Mouse (Mus musculus) lung, postnatal 0 days (tissue): ENCODE measurements around the gene Plet1. TPM values are rescaled to one million over a fixed set of nuclear protein-coding genes. Genes with fewer than 3 reads are reported as not detected.

Experiments used
- ATAC-seq: fragments of 200-750 bp; cut with Nextera tagmentation; 2 replicates; pipeline ENCODE4 v1.8.0; 2017; ENCODE audit warnings: moderate library complexity
- DNase-seq: peaks from one replicate; pipeline ENCODE4 v3.0.0-alpha.2; 2016; ENCODE audit warnings: low spot score
- H3K27ac ChIP-seq: fragments of 300-500 bp; sonication (generic); 2 replicates; pipeline ENCODE4 v1.5.1; 2014; ENCODE audit warnings: antibody characterized with exemption, mild to moderate bottlenecking, low read length, mixed read lengths
- H3K27me3 ChIP-seq: fragments of 300-500 bp; sonication (generic); replicated peaks from 2 replicates; pipeline ENCODE4 v1.6.1; 2014; ENCODE audit warnings: low read length, mixed read lengths; ENCODE audit not compliant: insufficient read depth
- H3K36me3 ChIP-seq: fragments of 300-500 bp; sonication (generic); 2 replicates; pipeline ENCODE4 v1.6.1; 2014; ENCODE audit warnings: low read length, mixed read lengths; ENCODE audit not compliant: insufficient read depth
- H3K4me1 ChIP-seq: fragments of 300-500 bp; sonication (generic); 2 replicates; pipeline ENCODE4 v1.6.1; 2014; ENCODE audit warnings: antibody characterized with exemption, low read depth, low read length, mixed read lengths; ENCODE audit not compliant: insufficient read depth
- H3K4me2 ChIP-seq: fragments of 300-500 bp; sonication (generic); replicated peaks from 2 replicates; pipeline ENCODE4 v1.6.1; 2014; ENCODE audit warnings: low read depth, mild to moderate bottlenecking, low read length, moderate library complexity, mixed read lengths
- H3K4me3 ChIP-seq: fragments of 300-500 bp; sonication (generic); 2 replicates; pipeline ENCODE4 v1.5.1; 2014; ENCODE audit warnings: low read depth, low read length
- H3K9ac ChIP-seq: fragments of 300-500 bp; sonication (generic); replicated peaks from 2 replicates; pipeline ENCODE4 v1.6.1; 2014; ENCODE audit warnings: low read depth, mild to moderate bottlenecking
- H3K9me3 ChIP-seq: fragments of 300-500 bp; sonication (generic); 2 replicates; pipeline ENCODE4 v1.6.1; 2016; ENCODE audit warnings: low read length, mixed read lengths
- CTCF ChIP-seq: IDR thresholded peaks from 2 replicates; pipeline ENCODE4 v1.5.1; 2016; ENCODE audit warnings: antibody characterized with exemption, mild to moderate bottlenecking
- EP300 ChIP-seq: IDR thresholded peaks from 2 replicates; pipeline ENCODE4 v1.6.1; 2016; ENCODE audit warnings: antibody characterized with exemption, mild to moderate bottlenecking, control low read depth
- WGBS: fragments of 180-500 bp; shearing (Covaris S2); extraction: QIAGEN DNeasy Blood & Tissue Kit; methylation state at CpG from one replicate; pipeline ENCODE4 v1.1.7; 2014; 5-methylcytosine and 5-hydroxymethylcytosine counted together
- polyA plus RNA-seq: library from polyadenylated mRNA; unstranded; fragments of >200 nt; fragmentation: Nextera tagmentation; extraction: Ambion mirVana; gene quantifications from 2 replicates; pipeline ENCODE4 v1.2.1, GENCODE M21; 2015

Gene Plet1
- polyA plus RNA-seq: 53.8 and 60.8 TPM in 2 replicates

DNA sequence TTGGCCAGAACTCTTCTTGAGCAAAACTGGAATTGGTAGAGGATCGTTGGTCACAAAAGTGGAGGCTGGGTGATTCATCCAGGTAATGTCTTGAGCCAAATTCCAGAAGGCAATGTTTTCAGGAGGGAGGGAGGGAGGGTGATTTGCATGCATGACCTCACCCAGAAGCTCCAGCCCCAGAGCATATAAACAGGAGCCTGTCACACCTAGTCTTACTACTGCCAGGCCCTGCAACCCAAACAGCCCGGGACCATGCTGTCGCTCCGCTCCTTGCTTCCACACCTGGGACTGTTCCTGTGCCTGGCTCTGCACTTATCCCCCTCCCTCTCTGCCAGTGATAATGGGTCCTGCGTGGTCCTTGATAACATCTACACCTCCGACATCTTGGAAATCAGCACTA, at the start of gene Plet1:
Gene Plet1 (plus strand): TSS at position 215 of the 400 bp plus-strand sequence.
- H3K4me1 ChIP-seq: no peaks in the 10 kb centered on the region
- H3K27me3 ChIP-seq: no peaks in the 10 kb centered on the region
- WGBS: 70% methylated on average over 6 of the region's 6 CpGs
- H3K9me3 ChIP-seq: no peaks in the 10 kb centered on the region
- TF ChIP-seq CTCF (no peak), EP300 (no peak)
- DNase-seq: peak; percentile 79
- H3K27ac ChIP-seq: 0 out of 2 replicates have a peak within 1 kb of the TSS, but pooled peaks have one; percentile 62
- no peak within 1 kb of the TSS for H3K4me3 ChIP-seq
- no peaks in the 10 kb centered on the region for H3K36me3 ChIP-seq
- H3K9ac ChIP-seq: no peak within 1 kb of the TSS
- H3K4me2 ChIP-seq: peak within 1 kb of the TSS; percentile 11; the same call in 1 of the 2 replicates
- ATAC-seq: peak; percentile 52

DNA sequence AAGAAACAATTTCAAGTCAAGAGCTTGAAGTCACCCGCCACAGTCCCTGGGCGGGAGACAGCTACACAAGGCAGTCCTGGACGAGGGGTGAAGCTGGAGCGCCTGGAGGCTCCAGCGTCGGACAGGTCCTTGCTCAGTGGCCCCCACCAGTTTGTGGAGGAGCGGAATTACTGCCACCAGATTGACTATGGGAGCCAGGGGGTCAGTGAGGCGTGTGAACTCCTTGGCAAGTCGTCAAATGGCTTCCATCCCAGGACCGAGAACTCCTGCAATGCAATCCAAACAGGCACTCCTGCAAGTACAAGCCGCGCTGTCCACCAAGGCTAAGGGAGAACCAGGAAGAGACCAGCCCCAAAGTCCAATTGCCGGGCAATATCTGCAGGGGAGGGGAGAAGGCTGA, 45.3 kb upstream of the Plet1 start:
- no peaks in the 10 kb centered on the region for H3K36me3 ChIP-seq
- H3K4me3 ChIP-seq: no peak overlapping the region
- ATAC-seq: no peak
- TF ChIP-seq EP300: no peak
- no peak for TF ChIP-seq CTCF
- H3K4me1 ChIP-seq: no peaks in the 10 kb centered on the region
- WGBS: 30% methylated on average over 13 of the region's 13 CpGs
- H3K27ac ChIP-seq: no peak overlapping the region
- H3K9ac ChIP-seq: no peak overlapping the region
- peak; percentile 22 for DNase-seq
- H3K27me3 ChIP-seq: no peaks in the 10 kb centered on the region
- H3K9me3 ChIP-seq: no peaks in the 10 kb centered on the region
- H3K4me2 ChIP-seq: no peak overlapping the region

DNA sequence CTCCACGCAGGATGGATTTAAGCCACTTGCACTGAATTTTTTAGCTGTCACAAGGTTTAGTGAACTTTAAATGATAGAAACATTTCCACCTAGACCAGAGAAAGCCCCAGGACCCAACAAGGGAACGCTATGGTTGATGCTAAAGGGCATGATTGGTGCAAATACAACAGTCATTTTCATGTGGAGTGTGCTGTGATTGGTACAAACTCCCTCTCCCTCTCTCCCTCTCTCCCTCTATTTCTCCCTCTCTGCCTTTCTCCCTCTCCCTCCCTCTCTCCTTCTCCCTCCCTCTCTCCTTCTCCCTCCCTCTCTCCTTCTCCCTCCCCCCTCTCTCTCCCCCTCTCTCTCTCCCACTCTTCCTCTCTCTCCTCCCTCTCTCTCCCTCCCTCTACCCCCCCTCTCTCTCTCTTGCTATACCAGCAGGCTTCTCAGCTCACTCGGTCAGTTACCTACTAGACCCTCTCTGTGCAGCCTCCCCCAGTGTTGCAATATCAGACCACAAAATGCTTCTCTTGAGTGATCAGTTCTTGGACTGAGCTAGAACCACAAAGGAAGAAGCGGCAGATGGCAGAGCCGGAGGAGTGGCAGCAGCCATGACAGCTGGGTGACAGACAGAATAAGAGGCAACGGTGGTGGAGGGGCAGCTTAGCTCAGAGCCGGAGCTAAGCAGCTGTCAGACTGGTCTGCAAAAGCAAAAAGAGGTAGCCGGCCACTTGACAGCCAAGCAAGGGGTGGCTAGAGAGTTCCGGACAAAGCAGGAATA, 42.7 kb upstream of the Plet1 start:
- H3K9me3 ChIP-seq: no peaks in the 10 kb centered on the region
- no peaks in the 10 kb centered on the region for H3K4me1 ChIP-seq
- H3K4me3 ChIP-seq: no peak overlapping the region
- TF ChIP-seq CTCF (no peak), EP300 (no peak)
- 36% methylated on average over 9 of the region's 9 CpGs for WGBS
- H3K27me3 ChIP-seq: no peaks in the 10 kb centered on the region
- H3K36me3 ChIP-seq: no peaks in the 10 kb centered on the region
- DNase-seq (no peak), ATAC-seq (peak; percentile 54)
- H3K27ac ChIP-seq: peak overlapping the region; percentile 15; the same call in 1 of the 2 replicates
- peak overlapping the region; percentile 29; the same call in 1 of the 2 replicates for H3K4me2 ChIP-seq
- H3K9ac ChIP-seq: no peak overlapping the region

DNA sequence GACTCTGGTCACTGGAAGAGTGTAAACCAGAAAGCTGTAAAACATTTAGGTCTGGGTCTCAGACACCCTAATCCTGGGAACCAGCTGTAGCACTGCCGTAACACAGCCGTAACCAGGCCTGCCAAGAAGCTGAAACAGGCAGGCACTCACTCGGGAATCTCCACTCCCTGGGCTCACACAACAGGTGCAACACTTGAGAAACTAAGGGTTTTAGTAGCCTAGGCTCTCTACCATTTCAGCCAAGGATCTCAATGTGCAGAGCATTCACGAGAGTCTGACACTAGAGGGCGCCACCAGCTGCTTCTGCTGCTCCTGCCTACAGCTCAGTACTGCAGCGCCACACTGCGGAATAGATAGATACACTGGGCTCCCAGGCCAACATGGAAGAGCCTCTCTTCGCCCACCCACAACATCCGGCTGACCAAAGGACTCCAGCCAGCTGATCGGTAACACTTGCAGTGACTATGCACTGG, 42.0 kb upstream of the Plet1 start:
- Histone ChIP-seq H3K27ac (peak overlapping the region; percentile 15; the same call in 1 of the 2 replicates), H3K4me3 (no peak overlapping the region), H3K36me3 (no peaks in the 10 kb centered on the region), H3K4me2 (0 out of 2 replicates have a peak overlapping the region, but pooled peaks have one; percentile 29), H3K9me3 (no peaks in the 10 kb centered on the region), H3K9ac (no peak overlapping the region; the same call in 1 of the 2 replicates), H3K4me1 (no peaks in the 10 kb centered on the region), H3K27me3 (no peaks in the 10 kb centered on the region)
- ATAC-seq: peak; percentile 92
- WGBS: 14% methylated on average over 10 of the region's 10 CpGs
- TF ChIP-seq EP300: no peak
- peak; percentile 100 for TF ChIP-seq CTCF
- DNase-seq: peak; percentile 95

DNA sequence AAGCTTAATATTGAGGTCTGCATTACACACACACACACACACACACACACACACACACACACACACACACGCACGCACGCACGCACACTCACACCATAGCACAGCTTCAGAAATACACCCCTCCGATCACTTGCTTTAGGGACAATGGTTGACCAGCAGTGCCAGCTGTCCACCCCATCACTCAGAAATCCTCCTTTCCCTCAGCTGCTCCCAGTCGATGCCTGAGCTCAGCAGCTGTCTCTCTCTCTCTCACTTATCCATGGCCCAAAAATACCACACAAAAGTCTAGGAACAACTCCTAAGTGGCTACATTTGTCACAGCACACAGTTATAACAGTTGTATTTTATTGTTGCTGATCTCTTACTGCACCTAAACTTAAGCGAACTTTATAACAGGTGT, 36.7 kb upstream of the Plet1 start:
- no peak for ATAC-seq
- no peak for DNase-seq
- no peak overlapping the region for H3K27ac ChIP-seq
- no peak overlapping the region for H3K4me2 ChIP-seq
- 85% methylated on average over 4 of the region's 7 CpGs for WGBS
- no peak overlapping the region for H3K4me3 ChIP-seq
- peaks cover 2% of the 10 kb centered on the region for H3K4me1 ChIP-seq
- no peaks in the 10 kb centered on the region for H3K9me3 ChIP-seq
- no peak for TF ChIP-seq CTCF
- TF ChIP-seq EP300: no peak
- H3K9ac ChIP-seq: no peak overlapping the region
- no peaks in the 10 kb centered on the region for H3K27me3 ChIP-seq
- no peaks in the 10 kb centered on the region for H3K36me3 ChIP-seq

DNA sequence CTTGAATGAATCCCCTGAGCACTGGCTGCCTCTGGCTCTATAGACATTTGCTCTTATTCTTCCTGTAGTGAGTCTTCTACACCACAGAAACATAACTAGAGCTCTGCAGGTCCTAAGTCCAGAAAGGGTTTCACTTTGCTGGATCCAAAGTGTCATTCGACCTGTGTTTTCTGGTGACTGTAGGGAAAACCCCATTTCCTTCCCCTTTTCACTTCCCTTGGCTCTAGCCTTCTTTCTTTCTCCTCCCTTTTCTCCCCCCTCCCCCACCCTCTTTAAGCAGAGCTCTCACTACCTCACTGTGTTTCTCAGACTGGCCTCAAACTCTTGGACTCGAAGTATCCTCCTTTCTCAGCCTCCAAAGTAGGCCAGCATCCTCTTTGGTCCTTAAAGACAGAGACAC, 34.8 kb upstream of the Plet1 start:
- H3K4me2 ChIP-seq: no peak overlapping the region
- no peak for DNase-seq
- no peak overlapping the region for H3K27ac ChIP-seq
- TF ChIP-seq EP300: no peak
- no peak for TF ChIP-seq CTCF
- H3K9me3 ChIP-seq: no peaks in the 10 kb centered on the region
- WGBS: 29% methylated on average over 2 of the region's 2 CpGs
- H3K9ac ChIP-seq: no peak overlapping the region
- no peaks in the 10 kb centered on the region for H3K36me3 ChIP-seq
- no peak overlapping the region for H3K4me3 ChIP-seq
- ATAC-seq: no peak
- H3K27me3 ChIP-seq: no peaks in the 10 kb centered on the region
- H3K4me1 ChIP-seq: peaks cover 5% of the 10 kb centered on the region
